Mouse (Mus musculus) thymus, postnatal 4 days (tissue): ENCODE results near the gene Rpl36.

Experiments used
- DNase-seq: peaks from one replicate; pipeline ENCODE4 v3.0.0; 2021

The Rpl36 gene

DNA sequence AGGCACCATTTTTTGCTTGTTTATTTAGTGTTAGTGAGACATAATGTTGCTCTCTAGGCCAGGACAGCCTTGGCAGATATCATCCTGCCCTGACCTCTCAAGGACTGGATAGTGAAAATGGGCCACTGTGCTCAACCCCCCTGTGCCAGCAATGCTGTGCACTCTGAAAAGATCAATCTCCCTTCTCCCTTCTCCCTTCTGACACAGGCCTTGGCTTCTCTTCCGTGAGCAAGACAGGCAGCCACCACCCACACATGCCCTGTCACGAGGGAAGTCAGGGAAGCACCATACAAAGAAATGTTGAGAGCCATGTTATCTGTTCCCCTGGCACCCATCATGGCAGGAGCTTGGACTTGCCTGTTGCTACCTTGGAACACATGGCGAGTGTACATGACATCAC is 42.1 kb downstream of the Rpl36 start:
- no peak for DNase-seq

GRCm38 (mm10) chr17:56656171-56656570 is 43.0 kb downstream of the Rpl36 start:
- DNase-seq = no peak

GRCm38 (mm10) chr17:56663659-56664058 is 50.4 kb downstream of the Rpl36 start:
- DNase-seq = no peak
